Mouse (Mus musculus) forebrain, embryonic 15.5 days (tissue): ENCODE data around the gene Erich3. TPM values are rescaled to one million over a fixed set of nuclear protein-coding genes. Genes with fewer than 3 reads are reported as not detected.

Experiments
- ATAC-seq: fragments of 200-750 bp; cut with Nextera tagmentation; replicated peaks from 2 replicates; pipeline ENCODE4 v1.8.0; 2017; ENCODE audit warnings: mild to moderate bottlenecking, moderate TSS enrichment, moderate library complexity
- H3K27ac ChIP-seq: fragments of 300-500 bp; sonication (generic); replicated peaks from 2 replicates; pipeline ENCODE4 v1.5.1; 2015; ENCODE audit warnings: mild to moderate bottlenecking, inconsistent platforms
- H3K27me3 ChIP-seq: fragments of 300-500 bp; sonication (generic); 2 replicates; pipeline ENCODE4 v1.6.1; 2015; ENCODE audit warnings: inconsistent platforms
- H3K36me3 ChIP-seq: fragments of 300-500 bp; sonication (generic); 2 replicates; pipeline ENCODE4 v1.6.1; 2015; ENCODE audit warnings: mild to moderate bottlenecking, inconsistent platforms
- H3K4me1 ChIP-seq: fragments of 300-500 bp; sonication (generic); 2 replicates; pipeline ENCODE4 v1.6.1; 2015; ENCODE audit warnings: inconsistent platforms
- H3K4me2 ChIP-seq: fragments of 300-500 bp; sonication (generic); replicated peaks from 2 replicates; pipeline ENCODE4 v1.6.1; 2015; ENCODE audit warnings: mild to moderate bottlenecking, inconsistent platforms
- H3K4me3 ChIP-seq: fragments of 300-500 bp; sonication (generic); 2 replicates; pipeline ENCODE4 v1.5.1; 2015; ENCODE audit warnings: mild to moderate bottlenecking, inconsistent platforms
- H3K9ac ChIP-seq: fragments of 300-500 bp; sonication (generic); replicated peaks from 2 replicates; pipeline ENCODE4 v1.6.1; 2015; ENCODE audit warnings: mild to moderate bottlenecking, inconsistent platforms
- H3K9me3 ChIP-seq: fragments of 300-500 bp; sonication (generic); 2 replicates; pipeline ENCODE4 v1.6.1; 2016; ENCODE audit warnings: inconsistent platforms
- WGBS: fragments of 180-500 bp; shearing (Covaris S2); methylation state at CpG from one replicate; pipeline ENCODE4 v1.1.7; 2015; ENCODE audit warnings: mixed read lengths; 5-methylcytosine and 5-hydroxymethylcytosine counted together
- polyA plus RNA-seq: library from polyadenylated mRNA; unstranded; fragments of >200 nt; fragmentation: Nextera tagmentation; extraction: Ambion mirVana; gene quantifications from 2 replicates; pipeline ENCODE4 v1.2.1, GENCODE M21; 2015

Erich3 gene
- polyA plus RNA-seq, 1 experiment from 2014 or later, result 1.8 TPM

- H3K4me1 ChIP-seq, result peaks cover 13% of the 10 kb centered on the region
- peak; percentile 83 for ATAC-seq
- H3K4me3 ChIP-seq, result no peak overlapping the region
- 40% methylated on average over 24 of the region's 24 CpGs for WGBS
- no peaks in the 10 kb centered on the region for H3K9me3 ChIP-seq
- 0 out of 2 replicates have a peak overlapping the region, but pooled peaks have one; percentile 24 for H3K27ac ChIP-seq
- H3K27me3 ChIP-seq, result no peaks in the 10 kb centered on the region
- H3K36me3 ChIP-seq, result no peaks in the 10 kb centered on the region
- no peak overlapping the region for H3K4me2 ChIP-seq
- peak overlapping the region; percentile 7; the same call in 1 of the 2 replicates for H3K9ac ChIP-seq
Observed at GRCm38 (mm10) chr3:154652581-154653420, 10.9 kb upstream of the Erich3 start.

DNA sequence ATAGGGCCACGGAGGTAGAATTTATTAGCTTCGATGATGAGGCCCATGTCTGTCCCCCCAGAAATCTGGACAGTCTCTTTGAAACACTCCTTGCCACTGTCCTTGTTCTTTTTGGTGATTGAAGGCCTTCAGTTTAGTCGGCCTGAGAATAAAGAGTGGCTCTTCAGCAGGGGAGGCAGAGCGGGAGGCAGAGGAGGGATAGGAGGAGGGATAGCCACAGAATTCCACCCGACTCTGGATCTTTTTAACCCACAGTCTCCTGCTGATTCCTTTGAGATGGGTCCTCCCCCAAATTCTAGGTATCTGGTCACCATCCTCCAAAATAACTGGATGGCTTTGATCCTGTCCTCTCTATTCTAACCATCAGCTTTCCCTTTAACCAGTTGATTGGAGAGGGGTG is 10.2 kb upstream of the Erich3 start:
- H3K4me3 ChIP-seq, result no peak overlapping the region
- peak; percentile 21; the same call in 1 of the 2 replicates for ATAC-seq
- WGBS, result 44% methylated on average over 5 of the region's 5 CpGs

GRCm38 (mm10) chr3:154654284-154654683 is 9.4 kb upstream of the Erich3 start:
- peaks cover 13% of the 10 kb centered on the region for H3K4me1 ChIP-seq
- H3K36me3 ChIP-seq, result no peaks in the 10 kb centered on the region
- H3K27me3 ChIP-seq, result no peaks in the 10 kb centered on the region
- no peak overlapping the region for H3K4me3 ChIP-seq
- no peaks in the 10 kb centered on the region for H3K9me3 ChIP-seq
- H3K4me2 ChIP-seq, result no peak overlapping the region
- H3K27ac ChIP-seq, result no peak overlapping the region
- no peak overlapping the region for H3K9ac ChIP-seq
- WGBS, result 79% methylated on average over 6 of the region's 6 CpGs
- no peak for ATAC-seq

More for the DNA sequence above, 10.2 kb upstream of the Erich3 start:
- Histone ChIP-seq H3K4me2 (no peak overlapping the region), H3K36me3 (no peaks in the 10 kb centered on the region), H3K27ac (0 out of 2 replicates have a peak overlapping the region, but pooled peaks have one; percentile 24), H3K9ac (peak overlapping the region; percentile 7; the same call in 1 of the 2 replicates), H3K27me3 (no peaks in the 10 kb centered on the region), H3K4me1 (peaks cover 13% of the 10 kb centered on the region), H3K9me3 (no peaks in the 10 kb centered on the region)

- no peak for ATAC-seq
- Histone ChIP-seq H3K4me3 (no peak overlapping the region), H3K9me3 (no peaks in the 10 kb centered on the region), H3K9ac (no peak overlapping the region), H3K4me1 (peaks cover 13% of the 10 kb centered on the region), H3K4me2 (no peak overlapping the region), H3K27ac (no peak overlapping the region), H3K36me3 (no peaks in the 10 kb centered on the region), H3K27me3 (no peaks in the 10 kb centered on the region)
- 89% methylated on average over 12 of the region's 12 CpGs for WGBS
Observed at GRCm38 (mm10) chr3:154654901-154655300, 8.8 kb upstream of the Erich3 start.

DNA sequence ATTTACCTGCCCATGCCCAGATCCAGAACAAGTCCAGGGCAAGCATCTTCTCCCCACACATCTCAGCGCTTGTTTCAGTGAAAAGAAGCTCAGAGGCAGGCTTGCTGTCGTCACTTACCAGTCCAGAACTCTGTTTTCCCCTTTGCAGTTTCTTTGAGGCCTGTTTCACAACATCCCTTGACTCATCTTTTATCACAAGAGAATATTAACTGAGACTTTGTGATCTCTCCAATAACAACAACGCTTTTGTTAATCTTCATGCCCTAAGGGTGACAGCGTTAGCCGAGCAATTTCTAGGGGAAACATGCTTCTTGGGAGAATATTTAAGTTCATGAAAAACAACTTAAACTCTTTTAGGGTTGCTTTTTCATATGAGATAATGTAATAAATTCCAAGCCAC is 7.9 kb upstream of the Erich3 start:
- H3K4me3 ChIP-seq, result no peak overlapping the region
- no peaks in the 10 kb centered on the region for H3K36me3 ChIP-seq
- no peak overlapping the region for H3K27ac ChIP-seq
- no peaks in the 10 kb centered on the region for H3K27me3 ChIP-seq
- WGBS, result 93% methylated on average over 5 of the region's 5 CpGs
- no peaks in the 10 kb centered on the region for H3K9me3 ChIP-seq
- peaks cover 15% of the 10 kb centered on the region for H3K4me1 ChIP-seq
- H3K4me2 ChIP-seq, result no peak overlapping the region
- no peak overlapping the region for H3K9ac ChIP-seq
- no peak for ATAC-seq

DNA sequence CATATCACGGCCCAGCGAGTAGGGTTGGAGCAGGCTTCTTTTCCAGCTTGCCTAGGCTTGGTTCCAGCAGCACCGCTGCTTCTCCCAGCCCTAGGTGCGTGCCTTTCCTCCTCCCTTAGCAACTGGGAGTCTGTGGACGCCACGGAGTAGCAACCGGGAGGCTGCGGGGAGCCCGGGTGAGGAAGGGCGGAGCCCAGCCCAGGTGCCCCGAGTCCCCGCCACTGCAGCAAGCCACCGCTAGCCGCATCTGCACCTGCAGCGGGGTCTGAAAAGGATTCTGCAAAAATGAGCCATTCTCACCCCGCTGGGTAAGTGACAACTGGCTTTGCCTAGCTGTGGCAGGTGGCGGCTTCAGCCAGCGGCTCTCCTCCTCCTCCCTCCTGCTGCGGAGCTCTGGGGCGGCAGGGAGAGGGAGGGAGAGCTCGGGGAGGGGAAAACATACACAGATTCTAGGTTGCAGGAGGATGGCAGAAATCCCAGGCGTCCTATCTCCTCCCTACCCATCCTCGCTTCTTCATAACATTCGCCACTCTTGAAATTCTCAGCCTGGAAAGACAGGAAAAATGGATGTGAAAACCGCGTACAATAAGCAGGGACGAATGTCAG is 420 bp downstream of the Erich3 start:
- Histone ChIP-seq H3K4me1 (peaks cover 22% of the 10 kb centered on the region), H3K27me3 (no peaks in the 10 kb centered on the region), H3K36me3 (no peaks in the 10 kb centered on the region), H3K4me2 (peak overlapping the region; percentile 75), H3K4me3 (peak overlapping the region; percentile 47), H3K9me3 (no peaks in the 10 kb centered on the region), H3K9ac (peak overlapping the region; percentile 60), H3K27ac (peak overlapping the region; percentile 79)
- 3% methylated on average over 25 of the region's 27 CpGs for WGBS
- peak; percentile 82 for ATAC-seq

- peak overlapping the region; percentile 79 for H3K27ac ChIP-seq
- H3K9me3 ChIP-seq, result no peaks in the 10 kb centered on the region
- 36% methylated on average over 4 of the region's 4 CpGs for WGBS
- peaks cover 22% of the 10 kb centered on the region for H3K4me1 ChIP-seq
- no peaks in the 10 kb centered on the region for H3K36me3 ChIP-seq
- H3K9ac ChIP-seq, result peak overlapping the region; percentile 60; the same call in 1 of the 2 replicates
- peak overlapping the region; percentile 47 for H3K4me3 ChIP-seq
- ATAC-seq, result no peak
- H3K27me3 ChIP-seq, result no peaks in the 10 kb centered on the region
- peak overlapping the region; percentile 75 for H3K4me2 ChIP-seq
Observed at GRCm38 (mm10) chr3:154664636-154665035, 977 bp downstream of the Erich3 start.

DNA sequence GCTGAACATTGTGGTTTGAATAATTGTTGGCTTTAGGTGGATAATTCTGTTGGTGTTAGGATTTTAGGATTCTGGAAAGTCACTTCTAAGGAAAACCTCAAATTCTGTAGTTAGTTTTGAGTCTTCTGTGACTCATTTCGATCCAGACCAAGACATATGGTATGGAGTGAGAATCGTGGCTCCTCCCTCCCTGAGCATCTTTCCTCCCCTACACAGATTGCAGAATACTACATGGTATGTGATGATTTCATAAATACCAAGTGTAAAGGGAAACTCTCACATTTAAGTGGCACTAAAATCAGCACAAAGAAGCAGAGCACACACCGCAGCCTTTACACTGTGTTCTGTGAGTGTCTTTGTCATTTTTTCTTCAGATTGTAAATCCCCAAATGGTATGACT is 4.8 kb downstream of the Erich3 start:
- Histone ChIP-seq H3K4me2 (no peak overlapping the region), H3K27ac (no peak overlapping the region), H3K9me3 (no peaks in the 10 kb centered on the region), H3K27me3 (no peaks in the 10 kb centered on the region), H3K36me3 (no peaks in the 10 kb centered on the region), H3K4me3 (no peak overlapping the region), H3K4me1 (peaks cover 20% of the 10 kb centered on the region), H3K9ac (no peak overlapping the region)
- no peak for ATAC-seq
- 81% methylated on average over 3 of the region's 3 CpGs for WGBS

GRCm38 (mm10) chr3:154670584-154670983 is 6.9 kb downstream of the Erich3 start:
- WGBS, result 91% methylated on average over 6 of the region's 6 CpGs
- H3K27ac ChIP-seq, result no peak overlapping the region
- H3K9ac ChIP-seq, result no peak overlapping the region
- H3K4me1 ChIP-seq, result 0 out of 2 replicates have a peak, but pooled peaks cover 2% of the 10 kb centered on the region
- no peak overlapping the region for H3K4me2 ChIP-seq
- ATAC-seq, result no peak
- H3K36me3 ChIP-seq, result no peaks in the 10 kb centered on the region
- H3K4me3 ChIP-seq, result no peak overlapping the region
- no peaks in the 10 kb centered on the region for H3K9me3 ChIP-seq
- H3K27me3 ChIP-seq, result no peaks in the 10 kb centered on the region

DNA sequence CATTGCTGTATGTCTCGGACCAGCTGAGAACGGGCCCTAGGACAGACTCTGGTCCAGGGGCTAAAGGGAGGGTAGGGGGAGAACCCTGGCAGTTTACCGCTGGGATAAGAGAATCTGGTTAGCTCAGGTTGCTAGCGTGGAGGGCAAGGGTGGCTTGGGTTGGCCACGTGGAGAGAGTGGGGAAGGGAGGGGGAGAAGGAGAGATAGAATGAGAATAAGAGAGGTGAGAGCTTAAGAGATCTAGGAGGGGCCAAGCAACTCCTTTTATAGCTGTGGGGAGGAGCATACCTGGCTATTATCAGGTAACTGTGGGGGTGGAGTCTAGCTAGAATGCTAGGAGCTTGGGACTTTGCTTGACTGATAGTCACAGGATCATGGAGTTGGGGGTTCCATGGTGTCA is 7.4 kb downstream of the Erich3 start:
- WGBS, result 72% methylated on average over 5 of the region's 5 CpGs
- H3K27ac ChIP-seq, result no peak overlapping the region
- no peak overlapping the region for H3K4me2 ChIP-seq
- H3K4me1 ChIP-seq, result 0 out of 2 replicates have a peak, but pooled peaks cover 2% of the 10 kb centered on the region
- H3K36me3 ChIP-seq, result no peaks in the 10 kb centered on the region
- no peaks in the 10 kb centered on the region for H3K27me3 ChIP-seq
- H3K9me3 ChIP-seq, result no peaks in the 10 kb centered on the region
- H3K9ac ChIP-seq, result no peak overlapping the region
- no peak for ATAC-seq
- H3K4me3 ChIP-seq, result no peak overlapping the region

DNA sequence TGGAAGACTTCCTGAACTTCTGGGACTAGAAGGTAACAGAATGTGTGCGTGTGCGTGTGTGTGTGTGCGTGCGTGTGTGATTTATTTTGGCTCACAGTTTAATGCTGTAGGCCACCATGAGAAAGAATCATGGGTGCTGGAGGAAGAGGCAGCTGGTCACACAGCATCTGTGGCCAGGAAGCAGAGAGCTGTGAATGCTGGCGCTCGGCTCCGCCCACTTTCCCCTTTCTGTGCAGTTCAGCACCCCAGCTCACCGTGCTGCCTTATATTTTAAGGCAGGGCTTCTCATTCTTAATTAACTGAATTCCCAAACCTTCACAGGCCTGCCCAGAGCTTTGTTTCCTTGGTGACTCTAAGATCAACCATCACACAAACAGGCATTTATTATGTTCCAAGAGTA is 9.7 kb downstream of the Erich3 start:
- WGBS, result 64% methylated on average over 8 of the region's 8 CpGs
- Histone ChIP-seq H3K36me3 (no peaks in the 10 kb centered on the region), H3K4me1 (0 out of 2 replicates have a peak, but pooled peaks cover 2% of the 10 kb centered on the region), H3K27me3 (no peaks in the 10 kb centered on the region), H3K27ac (no peak overlapping the region), H3K9me3 (no peaks in the 10 kb centered on the region), H3K4me3 (no peak overlapping the region), H3K4me2 (no peak overlapping the region), H3K9ac (no peak overlapping the region)
- 0 out of 2 replicates have a peak, but pooled peaks have one; percentile 49 for ATAC-seq

GRCm38 (mm10) chr3:154682570-154682969 is 18.9 kb downstream of the Erich3 start:
- Histone ChIP-seq H3K4me1 (no peaks in the 10 kb centered on the region), H3K27me3 (no peaks in the 10 kb centered on the region), H3K9me3 (no peaks in the 10 kb centered on the region), H3K4me3 (no peak overlapping the region), H3K36me3 (no peaks in the 10 kb centered on the region), H3K4me2 (no peak overlapping the region), H3K9ac (no peak overlapping the region), H3K27ac (no peak overlapping the region)
- WGBS, result 71% methylated on average over 2 of the region's 2 CpGs
- ATAC-seq, result no peak
